Mouse (Mus musculus) heart, embryonic 12.5 days (tissue): ENCODE results near the gene Cd83. TPM values are rescaled to one million over a fixed set of nuclear protein-coding genes. Genes with fewer than 3 reads are reported as not detected.

Experiments
- ATAC-seq: fragments of 200-750 bp; cut with Nextera tagmentation; 2 replicates; pipeline ENCODE4 v1.8.0; 2017; ENCODE audit warnings: moderate TSS enrichment, moderate library complexity; ENCODE audit not compliant: insufficient number of reproducible peaks, low FRiP score
- H3K27ac ChIP-seq: fragments of 300-500 bp; sonication (generic); 2 replicates; pipeline ENCODE4 v1.5.1; 2016; ENCODE audit warnings: mild to moderate bottlenecking, moderate library complexity; ENCODE audit not compliant: poor library complexity, severe bottlenecking
- H3K27me3 ChIP-seq: fragments of 300-500 bp; sonication (generic); replicated peaks from 2 replicates; pipeline ENCODE4 v1.6.1; 2016; ENCODE audit warnings: mild to moderate bottlenecking, moderate library complexity
- H3K36me3 ChIP-seq: fragments of 300-500 bp; sonication (generic); 2 replicates; pipeline ENCODE4 v1.6.1; 2016; ENCODE audit warnings: mild to moderate bottlenecking, moderate library complexity
- H3K4me1 ChIP-seq: fragments of 300-500 bp; sonication (generic); replicated peaks from 2 replicates; pipeline ENCODE4 v1.6.1; 2016; ENCODE audit warnings: mild to moderate bottlenecking
- H3K4me2 ChIP-seq: fragments of 300-500 bp; sonication (generic); 2 replicates; pipeline ENCODE4 v1.6.1; 2016; ENCODE audit warnings: mild to moderate bottlenecking, moderate library complexity
- H3K4me3 ChIP-seq: fragments of 300-500 bp; sonication (generic); 2 replicates; pipeline ENCODE4 v1.5.1; 2016; ENCODE audit warnings: mild to moderate bottlenecking
- H3K9ac ChIP-seq: fragments of 300-500 bp; sonication (generic); 2 replicates; pipeline ENCODE4 v1.6.1; 2016; ENCODE audit warnings: mild to moderate bottlenecking, moderate library complexity
- H3K9me3 ChIP-seq: fragments of 300-500 bp; sonication (generic); replicated peaks from 2 replicates; pipeline ENCODE4 v1.6.1; 2016; ENCODE audit warnings: mild to moderate bottlenecking, moderate library complexity
- WGBS: fragments of 180-500 bp; shearing (Covaris S2); methylation state at CpG from one replicate; pipeline ENCODE4 v1.1.7; 2016; 5-methylcytosine and 5-hydroxymethylcytosine counted together
- polyA plus RNA-seq: library from polyadenylated mRNA; unstranded; fragments of >200 nt; fragmentation: Nextera tagmentation; extraction: Ambion mirVana; gene quantifications from 2 replicates; pipeline ENCODE4 v1.2.1, GENCODE M21; 2016

Gene Cd83
- polyA plus RNA-seq, result 1.4 and 1.5 TPM in 2 replicates

- WGBS, result 4% methylated on average over 73 of the region's 73 CpGs
- peak; percentile 67 for ATAC-seq
- Histone ChIP-seq H3K4me2 (peak within 1 kb of the TSS; percentile 84), H3K27me3 (peaks cover 27% of the 10 kb centered on the region), H3K9ac (peak within 1 kb of the TSS; percentile 67), H3K9me3 (no peaks in the 10 kb centered on the region), H3K36me3 (no peaks in the 10 kb centered on the region), H3K4me3 (peak within 1 kb of the TSS; percentile 57), H3K4me1 (peaks cover 4% of the 10 kb centered on the region), H3K27ac (no peak within 1 kb of the TSS)
These were observed at the start of gene Cd83 for GRCm38 (mm10) chr13:43784725-43785711. Cd83 (plus strand) TSS chr13:43784775.

DNA sequence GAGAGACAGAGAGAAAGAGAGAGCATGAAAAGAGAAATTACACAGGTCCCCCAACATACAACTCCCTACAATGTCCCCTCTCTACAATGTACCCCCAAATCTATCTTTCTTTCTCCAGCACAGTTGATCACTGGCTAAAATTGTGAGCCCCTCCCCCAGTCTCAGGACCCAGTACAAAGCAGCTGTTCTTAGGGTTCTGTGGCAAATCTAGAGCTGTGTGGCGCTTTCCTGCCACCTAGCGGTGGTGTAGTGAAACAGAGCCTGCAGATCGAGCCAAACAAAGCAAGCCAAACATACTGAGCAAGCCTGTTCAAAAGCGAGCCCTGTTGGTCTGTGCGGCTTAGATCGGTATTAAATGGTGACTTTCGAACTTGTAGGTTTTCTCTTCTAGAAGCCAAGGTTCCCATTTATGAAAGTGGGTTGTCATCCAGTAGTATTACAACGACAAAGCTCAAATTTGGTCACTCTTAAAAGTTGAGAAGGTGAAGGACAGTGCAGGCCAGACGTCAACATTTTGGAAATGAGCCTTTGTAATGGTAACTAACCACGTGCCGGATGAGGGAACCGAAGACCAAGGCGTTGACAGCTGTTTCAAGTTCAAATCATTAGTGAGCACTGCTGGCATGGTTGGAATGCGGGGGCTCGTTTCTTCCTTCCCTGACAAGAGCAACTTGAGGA lies 44.8 kb upstream of the Cd83 start:
- Histone ChIP-seq H3K9ac (no peak overlapping the region), H3K4me3 (no peak overlapping the region), H3K36me3 (no peaks in the 10 kb centered on the region), H3K4me1 (peaks cover 13% of the 10 kb centered on the region), H3K27me3 (no peaks in the 10 kb centered on the region), H3K27ac (no peak overlapping the region), H3K4me2 (no peak overlapping the region), H3K9me3 (peaks cover 8% of the 10 kb centered on the region)
- no peak; the same call in 1 of the 2 replicates for ATAC-seq
- WGBS, result 22% methylated on average over 15 of the region's 15 CpGs

DNA sequence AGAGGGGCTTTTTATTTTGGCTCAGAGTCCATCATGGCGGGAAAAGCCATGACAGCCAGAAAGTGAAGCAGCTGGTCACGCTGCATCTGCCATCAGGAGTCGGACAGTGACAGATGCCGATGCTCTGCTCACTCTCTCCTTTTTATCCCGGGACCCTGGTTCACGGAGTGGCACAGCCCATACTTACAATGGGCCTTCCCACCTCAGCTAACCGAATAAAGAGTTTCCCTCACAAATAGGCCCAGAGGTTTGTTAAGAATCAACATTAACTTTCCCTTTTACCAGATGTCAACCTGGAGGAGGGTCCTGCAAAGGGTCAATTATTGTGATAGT lies 44.3 kb upstream of the Cd83 start:
- Histone ChIP-seq H3K27me3 (no peaks in the 10 kb centered on the region), H3K36me3 (no peaks in the 10 kb centered on the region), H3K27ac (no peak overlapping the region), H3K9ac (no peak overlapping the region), H3K9me3 (peaks cover 8% of the 10 kb centered on the region), H3K4me3 (no peak overlapping the region), H3K4me1 (peaks cover 12% of the 10 kb centered on the region), H3K4me2 (no peak overlapping the region)
- no peak for ATAC-seq
- WGBS, result 57% methylated on average over 7 of the region's 7 CpGs

- peaks cover 12% of the 10 kb centered on the region for H3K4me1 ChIP-seq
- ATAC-seq, result no peak
- no peak overlapping the region for H3K4me3 ChIP-seq
- no peak overlapping the region for H3K9ac ChIP-seq
- no peaks in the 10 kb centered on the region for H3K36me3 ChIP-seq
- no peak overlapping the region for H3K27ac ChIP-seq
- H3K4me2 ChIP-seq, result no peak overlapping the region
- WGBS, result 63% methylated on average over 3 of the region's 3 CpGs
- no peaks in the 10 kb centered on the region for H3K27me3 ChIP-seq
- H3K9me3 ChIP-seq, result peaks cover 8% of the 10 kb centered on the region
These were observed 41.9 kb upstream of the Cd83 start for GRCm38 (mm10) chr13:43742677-43743076.

- WGBS, result 84% methylated on average over 7 of the region's 7 CpGs
- H3K9ac ChIP-seq, result no peak overlapping the region
- H3K4me1 ChIP-seq, result peaks cover 12% of the 10 kb centered on the region
- H3K4me3 ChIP-seq, result no peak overlapping the region
- H3K9me3 ChIP-seq, result peaks cover 8% of the 10 kb centered on the region
- no peak for ATAC-seq
- H3K36me3 ChIP-seq, result no peaks in the 10 kb centered on the region
- no peak overlapping the region for H3K27ac ChIP-seq
- no peak overlapping the region for H3K4me2 ChIP-seq
- no peaks in the 10 kb centered on the region for H3K27me3 ChIP-seq
These were observed 40.3 kb upstream of the Cd83 start for GRCm38 (mm10) chr13:43744259-43744658.

DNA sequence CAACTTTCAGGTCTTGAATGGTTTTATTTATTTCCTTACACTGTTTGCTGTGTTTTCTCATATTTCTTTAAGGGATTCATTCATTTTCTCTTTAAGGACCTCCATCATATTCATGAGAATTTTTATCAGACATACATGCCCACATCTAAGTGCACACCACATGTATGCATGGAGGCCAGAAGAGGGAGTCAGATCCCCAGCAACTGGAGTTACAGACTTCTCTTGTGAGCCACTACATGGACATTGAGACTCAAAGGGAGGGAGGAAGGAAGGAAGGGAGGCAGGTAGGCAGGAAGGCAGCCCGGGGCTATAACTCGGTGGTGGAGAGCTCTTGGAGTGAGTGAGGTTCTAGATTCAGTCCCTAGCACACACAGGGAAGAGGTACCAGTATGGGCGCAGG lies 34.3 kb upstream of the Cd83 start:
- Histone ChIP-seq H3K27ac (no peak overlapping the region), H3K36me3 (no peaks in the 10 kb centered on the region), H3K9me3 (no peaks in the 10 kb centered on the region), H3K27me3 (no peaks in the 10 kb centered on the region), H3K4me1 (peaks cover 7% of the 10 kb centered on the region), H3K4me2 (no peak overlapping the region), H3K9ac (no peak overlapping the region), H3K4me3 (no peak overlapping the region)
- 58% methylated on average over 3 of the region's 3 CpGs for whole genome bisulfite sequencing
- ATAC-seq, result no peak

DNA sequence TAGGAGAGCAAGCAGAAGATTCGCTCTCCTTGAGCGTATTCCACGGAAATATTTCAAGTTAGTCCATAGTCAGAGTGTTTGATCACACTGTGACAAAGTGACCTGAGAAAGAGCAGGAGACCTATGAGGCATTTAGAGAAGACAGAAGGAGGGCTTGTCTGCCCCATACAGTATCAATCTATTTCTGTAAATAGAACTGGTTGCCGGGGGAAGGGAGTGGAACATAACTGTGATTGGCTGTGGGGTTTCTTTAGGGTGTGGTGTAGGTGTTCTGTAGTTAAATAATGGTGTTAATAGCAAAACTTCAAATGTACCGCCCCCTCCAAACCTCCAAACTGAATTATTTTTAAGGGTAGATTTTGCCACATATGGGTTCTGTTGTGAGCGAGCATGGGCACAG lies 33.6 kb upstream of the Cd83 start:
- no peak for ATAC-seq
- 71% methylated on average over 6 of the region's 6 CpGs for WGBS
- no peak overlapping the region for H3K4me2 ChIP-seq
- peaks cover 7% of the 10 kb centered on the region for H3K4me1 ChIP-seq
- H3K9me3 ChIP-seq, result no peaks in the 10 kb centered on the region
- H3K36me3 ChIP-seq, result no peaks in the 10 kb centered on the region
- H3K27me3 ChIP-seq, result no peaks in the 10 kb centered on the region
- H3K27ac ChIP-seq, result no peak overlapping the region
- H3K9ac ChIP-seq, result no peak overlapping the region
- H3K4me3 ChIP-seq, result no peak overlapping the region

GRCm38 (mm10) chr13:43752407-43752806 lies 32.2 kb upstream of the Cd83 start:
- H3K9ac ChIP-seq, result no peak overlapping the region
- no peak overlapping the region for H3K4me2 ChIP-seq
- no peak overlapping the region for H3K4me3 ChIP-seq
- no peaks in the 10 kb centered on the region for H3K27me3 ChIP-seq
- ATAC-seq, result no peak
- H3K9me3 ChIP-seq, result no peaks in the 10 kb centered on the region
- WGBS, result 81% methylated on average over 7 of the region's 7 CpGs
- no peak overlapping the region for H3K27ac ChIP-seq
- H3K4me1 ChIP-seq, result peaks cover 7% of the 10 kb centered on the region
- no peaks in the 10 kb centered on the region for H3K36me3 ChIP-seq

DNA sequence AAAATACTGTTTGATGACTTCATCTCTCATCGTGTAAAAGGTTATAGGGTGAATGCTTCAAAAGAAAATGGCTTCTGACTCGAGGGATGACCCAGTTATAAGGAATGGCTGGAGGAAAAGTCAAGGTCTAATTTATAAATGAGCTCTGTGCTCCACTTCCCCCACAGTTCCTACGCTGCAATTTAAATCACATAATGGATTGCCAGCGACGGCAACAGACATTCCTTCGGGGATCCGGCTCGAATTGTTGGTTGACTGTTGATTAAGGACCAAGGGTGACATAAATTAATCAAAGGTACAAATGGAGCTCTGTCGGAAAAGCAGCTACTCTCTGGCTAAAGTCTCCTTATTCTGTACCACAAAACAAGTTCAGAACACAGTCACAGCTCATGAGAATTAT lies 30.9 kb upstream of the Cd83 start:
- Histone ChIP-seq H3K9ac (no peak overlapping the region), H3K27me3 (no peaks in the 10 kb centered on the region), H3K27ac (no peak overlapping the region), H3K36me3 (no peaks in the 10 kb centered on the region), H3K4me3 (no peak overlapping the region), H3K4me1 (peaks cover 7% of the 10 kb centered on the region), H3K4me2 (no peak overlapping the region), H3K9me3 (no peaks in the 10 kb centered on the region)
- no peak for ATAC-seq
- 73% methylated on average over 9 of the region's 9 CpGs for WGBS

GRCm38 (mm10) chr13:43754455-43755128 lies 30.0 kb upstream of the Cd83 start:
- H3K4me2 ChIP-seq, result no peak overlapping the region
- no peak overlapping the region for H3K27ac ChIP-seq
- H3K9ac ChIP-seq, result no peak overlapping the region
- H3K4me3 ChIP-seq, result no peak overlapping the region
- no peak for ATAC-seq
- no peaks in the 10 kb centered on the region for H3K36me3 ChIP-seq
- H3K9me3 ChIP-seq, result peaks cover 5% of the 10 kb centered on the region; the same call in 1 of the 2 replicates
- 56% methylated on average over 3 of the region's 3 CpGs for WGBS
- H3K27me3 ChIP-seq, result no peaks in the 10 kb centered on the region
- H3K4me1 ChIP-seq, result peaks cover 7% of the 10 kb centered on the region

- WGBS, result 73% methylated on average over 7 of the region's 7 CpGs
- no peak for ATAC-seq
- Histone ChIP-seq H3K27ac (no peak overlapping the region), H3K9me3 (peaks cover 5% of the 10 kb centered on the region; the same call in 1 of the 2 replicates), H3K4me2 (no peak overlapping the region), H3K4me1 (peaks cover 4% of the 10 kb centered on the region), H3K9ac (no peak overlapping the region), H3K36me3 (no peaks in the 10 kb centered on the region), H3K4me3 (no peak overlapping the region), H3K27me3 (no peaks in the 10 kb centered on the region)
These were observed 29.0 kb upstream of the Cd83 start for GRCm38 (mm10) chr13:43755573-43755972.
